Mouse (Mus musculus) forebrain, embryonic 10.5 days (tissue): ENCODE measurements around the gene Brd4. TPM values are rescaled to one million over a fixed set of nuclear protein-coding genes. Genes with fewer than 3 reads are reported as not detected.
"Not testable (repeated sequence)": the region's sequence is repeated elsewhere in the genome, so short reads cannot be mapped to it uniquely, and the experiment has no call there.

Experiments used
- DNase-seq: peaks from one replicate; pipeline ENCODE4 v3.0.0-alpha.2; 2017; ENCODE audit warnings: low spot score; ENCODE audit errors: extremely low spot score
- H3K27ac ChIP-seq: fragments of 300-500 bp; sonication (generic); 2 replicates; pipeline ENCODE4 v1.5.1; 2016; ENCODE audit warnings: mild to moderate bottlenecking
- H3K27me3 ChIP-seq: fragments of 300-500 bp; sonication (generic); 2 replicates; pipeline ENCODE4 v1.6.1; 2016; ENCODE audit warnings: mild to moderate bottlenecking; ENCODE audit not compliant: poor library complexity, severe bottlenecking
- H3K36me3 ChIP-seq: fragments of 300-500 bp; sonication (generic); replicated peaks from 2 replicates; pipeline ENCODE4 v1.6.1; 2016; ENCODE audit warnings: mild to moderate bottlenecking, moderate library complexity
- H3K4me1 ChIP-seq: fragments of 300-500 bp; sonication (generic); 2 replicates; pipeline ENCODE4 v1.6.1; 2016
- H3K4me3 ChIP-seq: fragments of 300-500 bp; sonication (generic); 2 replicates; pipeline ENCODE4 v1.5.1; 2016; ENCODE audit warnings: mild to moderate bottlenecking, moderate library complexity
- H3K9me3 ChIP-seq: fragments of 300-500 bp; sonication (generic); 2 replicates; pipeline ENCODE4 v1.6.1; 2016; ENCODE audit warnings: mild to moderate bottlenecking, moderate library complexity
- WGBS: fragments of 180-500 bp; shearing (Covaris S2); methylation state at CpG from one replicate; pipeline ENCODE4 v1.1.7; 2016; 5-methylcytosine and 5-hydroxymethylcytosine counted together
- polyA plus RNA-seq: library from polyadenylated mRNA; unstranded; fragments of >200 nt; fragmentation: Nextera tagmentation; extraction: Ambion mirVana; gene quantifications from 2 replicates; pipeline ENCODE4 v1.2.1, GENCODE M21; 2016

Gene Brd4
- polyA plus RNA-seq, 1 experiment from 2014 or later = 113 TPM

- Histone ChIP-seq H3K27me3 (no peaks in the 10 kb centered on the region), H3K36me3 (peaks cover 51% of the 10 kb centered on the region), H3K27ac (no peak overlapping the region), H3K4me1 (no peaks in the 10 kb centered on the region), H3K9me3 (no peaks in the 10 kb centered on the region), H3K4me3 (no peak overlapping the region)
- 92% methylated on average over 1 of the region's 1 CpGs for WGBS
- DNase-seq = no peak
Measured at GRCm38 (mm10) chr17:32248192-32248591, 36.3 kb downstream of the Brd4 start.

- Histone ChIP-seq H3K4me3 (no peak overlapping the region), H3K27me3 (no peaks in the 10 kb centered on the region), H3K36me3 (peaks cover 45% of the 10 kb centered on the region), H3K9me3 (no peaks in the 10 kb centered on the region), H3K4me1 (no peaks in the 10 kb centered on the region), H3K27ac (no peak overlapping the region)
- DNase-seq = no peak
- WGBS = 98% methylated on average over 1 of the region's 1 CpGs
Measured at GRCm38 (mm10) chr17:32247616-32248015, 36.9 kb downstream of the Brd4 start.

- H3K36me3 ChIP-seq = peaks cover 43% of the 10 kb centered on the region
- WGBS = 83% methylated on average over 5 of the region's 5 CpGs
- H3K27ac ChIP-seq = no peak overlapping the region
- H3K4me3 ChIP-seq = no peak overlapping the region
- no peak for DNase-seq
- H3K9me3 ChIP-seq = no peaks in the 10 kb centered on the region
- no peaks in the 10 kb centered on the region for H3K27me3 ChIP-seq
- H3K4me1 ChIP-seq = no peaks in the 10 kb centered on the region
Measured at GRCm38 (mm10) chr17:32246117-32246516, 38.4 kb downstream of the Brd4 start.

GRCm38 (mm10) chr17:32240881-32241531, 43.5 kb downstream of the Brd4 start:
- Histone ChIP-seq H3K27ac (no peak overlapping the region), H3K27me3 (no peaks in the 10 kb centered on the region), H3K36me3 (peaks cover 50% of the 10 kb centered on the region), H3K4me3 (no peak overlapping the region), H3K9me3 (no peaks in the 10 kb centered on the region), H3K4me1 (peaks cover 8% of the 10 kb centered on the region)
- DNase-seq = no peak
- WGBS = 93% methylated on average over 2 of the region's 2 CpGs

- 63% methylated on average over 1 of the region's 1 CpGs for WGBS
- H3K4me1 ChIP-seq = peaks cover 14% of the 10 kb centered on the region
- no peak overlapping the region for H3K27ac ChIP-seq
- H3K36me3 ChIP-seq = peaks cover 48% of the 10 kb centered on the region
- no peaks in the 10 kb centered on the region for H3K27me3 ChIP-seq
- no peak overlapping the region for H3K4me3 ChIP-seq
- no peaks in the 10 kb centered on the region for H3K9me3 ChIP-seq
- no peak for DNase-seq
Measured at GRCm38 (mm10) chr17:32238589-32238988, 45.9 kb downstream of the Brd4 start.

- peak; percentile 24 for DNase-seq
- H3K36me3 ChIP-seq = peaks cover 40% of the 10 kb centered on the region
- no peak overlapping the region for H3K4me3 ChIP-seq
- 72% methylated on average over 5 of the region's 5 CpGs for WGBS
- H3K9me3 ChIP-seq = no peaks in the 10 kb centered on the region
- no peaks in the 10 kb centered on the region for H3K27me3 ChIP-seq
- no peak overlapping the region for H3K27ac ChIP-seq
- H3K4me1 ChIP-seq = peaks cover 14% of the 10 kb centered on the region
Measured at GRCm38 (mm10) chr17:32235534-32236191, 48.9 kb downstream of the Brd4 start.

- no peak for DNase-seq
- H3K27me3 ChIP-seq = no peaks in the 10 kb centered on the region
Measured at GRCm38 (mm10) chr17:32233174-32233573, 51.3 kb downstream of the Brd4 start.

GRCm38 (mm10) chr17:32229256-32229655, 55.3 kb downstream of the Brd4 start:
- Histone ChIP-seq H3K27ac (no peak overlapping the region), H3K4me1 (no peaks in the 10 kb centered on the region), H3K36me3 (peaks cover 70% of the 10 kb centered on the region), H3K9me3 (no peaks in the 10 kb centered on the region), H3K4me3 (no peak overlapping the region), H3K27me3 (no peaks in the 10 kb centered on the region)
- no peak for DNase-seq
- WGBS = 93% methylated on average over 4 of the region's 4 CpGs

More at GRCm38 (mm10) chr17:32233174-32233573, 51.3 kb downstream of the Brd4 start:
- H3K27ac ChIP-seq = no peak overlapping the region
- H3K9me3 ChIP-seq = no peaks in the 10 kb centered on the region
- H3K36me3 ChIP-seq = peaks cover 42% of the 10 kb centered on the region
- H3K4me1 ChIP-seq = peaks cover 14% of the 10 kb centered on the region
- H3K4me3 ChIP-seq = no peak overlapping the region

GRCm38 (mm10) chr17:32220873-32221272, 63.6 kb downstream of the Brd4 start:
- Histone ChIP-seq H3K9me3 (no peaks in the 10 kb centered on the region), H3K4me3 (no peak overlapping the region), H3K27ac (no peak overlapping the region), H3K4me1 (no peaks in the 10 kb centered on the region), H3K27me3 (no peaks in the 10 kb centered on the region), H3K36me3 (peaks cover 100% of the 10 kb centered on the region)
- DNase-seq = no peak
- 74% methylated on average over 3 of the region's 3 CpGs for WGBS

GRCm38 (mm10) chr17:32215587-32215986, 68.9 kb downstream of the Brd4 start:
- H3K36me3 ChIP-seq = peaks cover 100% of the 10 kb centered on the region
- H3K27me3 ChIP-seq, H3K27ac ChIP-seq, H3K9me3 ChIP-seq, DNase-seq, H3K4me1 ChIP-seq, H3K4me3 ChIP-seq: not testable (repeated sequence)
- 74% methylated on average over 4 of the region's 4 CpGs for WGBS

- H3K27ac ChIP-seq, H3K9me3 ChIP-seq, H3K4me1 ChIP-seq, DNase-seq, H3K27me3 ChIP-seq, H3K4me3 ChIP-seq: not testable (repeated sequence)
- peaks cover 100% of the 10 kb centered on the region for H3K36me3 ChIP-seq
- 90% methylated on average over 6 of the region's 6 CpGs for WGBS
Measured at GRCm38 (mm10) chr17:32211554-32211953, 73.0 kb downstream of the Brd4 start.

- H3K27ac ChIP-seq = no peak overlapping the region
- DNase-seq = no peak
- WGBS = 63% methylated on average over 3 of the region's 3 CpGs
Measured at GRCm38 (mm10) chr17:32209752-32210151, 74.8 kb downstream of the Brd4 start.

GRCm38 (mm10) chr17:32209144-32209543, 75.4 kb downstream of the Brd4 start:
- Histone ChIP-seq H3K4me1 (0 out of 2 replicates have a peak, but pooled peaks cover 2% of the 10 kb centered on the region), H3K9me3 (no peaks in the 10 kb centered on the region), H3K27me3 (no peaks in the 10 kb centered on the region), H3K36me3 (peaks cover 99% of the 10 kb centered on the region), H3K27ac (no peak overlapping the region), H3K4me3 (no peak overlapping the region)
- WGBS = 80% methylated on average over 6 of the region's 6 CpGs
- DNase-seq = no peak

More at GRCm38 (mm10) chr17:32209752-32210151, 74.8 kb downstream of the Brd4 start:
- Histone ChIP-seq H3K4me1 (0 out of 2 replicates have a peak, but pooled peaks cover 2% of the 10 kb centered on the region), H3K9me3 (no peaks in the 10 kb centered on the region), H3K36me3 (peaks cover 99% of the 10 kb centered on the region), H3K4me3 (no peak overlapping the region), H3K27me3 (no peaks in the 10 kb centered on the region)
